Mouse (Mus musculus): ENCODE data around the gene Lrfn1. TPM values are rescaled to one million over a fixed set of nuclear protein-coding genes. Genes with fewer than 3 reads are reported as not detected.

The Lrfn1 gene
- 1.8 and 3.4 TPM in 2 replicates for total RNA-seq (2023)

DNA sequence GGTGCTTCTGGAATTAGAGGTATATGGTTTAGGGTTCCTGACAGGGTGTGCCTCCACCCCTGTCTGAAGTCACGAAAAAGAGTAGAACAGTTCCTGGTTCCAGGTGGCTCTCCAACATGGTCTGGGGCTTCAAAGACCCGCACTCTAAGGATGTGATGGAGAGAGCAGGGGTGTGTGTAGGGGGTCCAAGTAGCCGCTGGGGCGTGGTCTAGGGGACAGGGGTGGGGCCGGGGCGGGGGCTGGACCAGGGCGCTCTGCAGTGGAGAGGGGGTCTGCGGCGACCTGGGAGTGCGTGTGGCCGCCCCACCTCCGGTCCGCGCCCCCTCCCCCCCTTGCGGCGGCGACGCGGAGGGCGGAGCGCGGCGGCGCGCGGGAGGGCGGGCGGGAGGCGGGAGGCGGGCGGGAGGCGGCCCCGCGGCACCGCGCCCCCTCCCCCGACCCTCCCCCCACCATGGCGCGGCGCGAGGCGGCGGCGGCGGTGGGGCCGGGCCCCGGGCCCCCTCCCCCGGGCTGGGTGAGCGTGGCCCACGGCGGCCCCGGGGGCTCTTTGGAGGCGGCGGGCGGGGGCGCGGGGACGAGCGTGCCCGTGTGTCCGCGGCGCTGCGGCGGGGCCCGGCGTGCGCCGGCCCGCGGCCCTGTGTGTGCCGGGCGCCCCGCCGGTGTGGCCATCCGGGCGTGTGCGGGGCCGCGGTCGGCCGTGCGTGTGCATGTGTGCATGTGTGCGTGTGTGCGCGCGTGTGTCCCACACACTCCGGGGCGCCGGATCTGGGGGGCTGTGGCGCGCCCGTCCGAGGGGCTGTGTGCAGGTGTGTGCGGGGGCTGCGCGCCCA is at the start of gene Lrfn1:
Gene Lrfn1, plus strand, starts transcription at position 450 of the 830 bp plus-strand sequence.

DNA sequence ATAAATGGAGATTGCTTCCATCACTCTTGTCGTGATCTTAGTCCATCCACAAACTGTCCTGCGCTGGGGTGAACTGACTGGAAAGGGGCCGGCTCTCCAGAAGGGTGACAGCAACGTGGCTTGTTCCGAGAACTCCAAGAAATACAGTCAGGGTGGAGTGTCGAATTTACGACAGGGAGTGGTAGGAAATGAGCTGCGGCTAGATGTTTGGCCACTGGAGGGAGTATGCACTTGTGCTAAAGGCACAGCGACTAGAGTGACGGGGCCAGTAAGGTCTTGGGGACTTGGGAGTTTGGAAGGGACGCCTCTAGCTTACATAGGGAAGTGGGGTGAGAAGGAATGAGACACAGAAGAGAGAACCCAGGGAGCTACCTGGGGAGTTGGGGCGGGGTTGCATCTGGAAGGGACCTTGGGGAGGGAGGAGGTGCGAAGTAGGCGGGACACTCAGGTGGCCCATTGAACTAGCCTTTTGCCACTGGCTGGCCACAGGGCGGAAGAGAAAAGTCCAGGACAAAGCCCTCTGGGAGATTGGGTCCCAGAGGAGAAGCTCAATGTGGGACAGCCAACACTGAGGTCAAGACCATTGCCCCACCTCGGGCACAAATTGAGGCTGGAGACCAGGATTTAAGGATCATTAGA is 14.7 kb upstream of the Lrfn1 start, which contains the start of gene Gmfg:
Gene Gmfg, plus strand, starts transcription at position 516 of the 639 bp plus-strand sequence.

DNA sequence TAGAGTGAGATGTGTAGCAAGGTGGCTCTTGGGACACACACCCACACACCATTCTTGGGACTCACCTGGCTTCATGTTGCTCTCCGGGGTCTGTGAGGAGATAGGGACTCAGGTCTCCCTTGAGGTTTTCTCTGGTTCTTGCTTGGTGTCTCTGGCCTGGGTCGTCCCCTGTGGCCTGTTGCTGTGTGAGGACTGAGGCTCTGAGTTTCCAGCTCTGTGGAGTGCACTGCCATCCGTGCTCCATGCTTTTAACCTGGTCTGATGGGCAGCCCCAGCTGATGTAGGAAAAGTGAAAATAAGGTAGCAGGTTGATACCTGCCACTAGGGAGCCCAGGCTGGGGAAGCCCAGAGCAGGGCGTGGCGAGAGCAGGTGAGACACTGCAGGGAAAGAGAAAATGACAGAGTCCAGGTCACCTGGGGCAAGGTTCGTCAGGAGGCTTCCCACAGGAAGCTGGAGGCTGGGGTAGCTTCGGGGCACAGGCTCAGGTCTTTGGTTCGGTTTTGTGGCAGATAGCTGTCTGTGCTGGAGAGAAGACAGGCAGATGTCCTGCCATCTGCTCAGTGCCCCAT is 58.7 kb downstream of the Lrfn1 start, which contains the start of gene Ifnl2:
Gene Ifnl2, minus strand, starts transcription at position 51 of the 570 bp plus-strand sequence.

Other genes starting within 250 kb of the Lrfn1 start
- gene Eid2, start 184.1 kb upstream of the Lrfn1 start, total RNA-seq (2023), result 1.2 and 1.6 TPM in 2 replicates
- 5.0 and 6.9 TPM in 2 replicates for gene Eid2b, start 174.2 kb upstream of the Lrfn1 start, total RNA-seq (2023)
- gene Selenov, start 160.8 kb upstream of the Lrfn1 start, total RNA-seq (2023), result not detected in 2 replicates
- not detected in 2 replicates for gene Dll3, start 149.7 kb upstream of the Lrfn1 start, total RNA-seq (2023)
- 30.5 and 34.3 TPM in 2 replicates for gene Timm50, start 139.9 kb upstream of the Lrfn1 start, total RNA-seq (2023)
- gene Supt5, start 113.2 kb upstream of the Lrfn1 start, total RNA-seq (2023), result 75.3 and 85.3 TPM in 2 replicates
- gene Rps16, start 101.3 kb upstream of the Lrfn1 start, total RNA-seq (2023), result 615 and 788 TPM in 2 replicates
- gene Plekhg2, start 79.4 kb upstream of the Lrfn1 start, total RNA-seq (2023), result 23.5 and 27.9 TPM in 2 replicates
- gene Zfp36, start 71.7 kb upstream of the Lrfn1 start, total RNA-seq (2023), result 1,259 and 1,483 TPM in 2 replicates
- 7.6 and 8.2 TPM in 2 replicates for gene Med29, start 59.3 kb upstream of the Lrfn1 start, total RNA-seq (2023)
- gene Paf1, start 59.0 kb upstream of the Lrfn1 start, total RNA-seq (2023), result 67.1 and 90.2 TPM in 2 replicates
- gene Gmfg, start 14.5 kb upstream of the Lrfn1 start, total RNA-seq (2023), result 593 and 595 TPM in 2 replicates
- gene Ifnl2, start 58.5 kb downstream of the Lrfn1 start, total RNA-seq (2023), result not detected in 2 replicates
- not detected in 2 replicates for gene Ifnl3, start 70.9 kb downstream of the Lrfn1 start, total RNA-seq (2023)
- gene Sycn, start 88.9 kb downstream of the Lrfn1 start, total RNA-seq (2023), result not detected in 2 replicates
- 0.60 and 0.68 TPM in 2 replicates for gene Nccrp1, start 95.3 kb downstream of the Lrfn1 start, total RNA-seq (2023)
- gene Samd4b, start 146.2 kb downstream of the Lrfn1 start, total RNA-seq (2023), result 67.4 and 83.8 TPM in 2 replicates
- 7.0 and 7.5 TPM in 2 replicates for gene Pak4, start 146.2 kb downstream of the Lrfn1 start, total RNA-seq (2023)
- gene Acp7, start 179.4 kb downstream of the Lrfn1 start, total RNA-seq (2023), result not detected in 2 replicates
- gene Fbxo27, start 240.9 kb downstream of the Lrfn1 start, total RNA-seq (2023), result 0.95 TPM in 1 of 2 replicates, not detected in the other

Measured in neutrophil, adult 65 days (primary cell).